Mouse (Mus musculus) megakaryocyte, embryonic 14.5 days (primary cell): ENCODE data around the gene Fgf14. TPM values are rescaled to one million over a fixed set of nuclear protein-coding genes. Genes with fewer than 3 reads are reported as not detected.

Experiments
- H3K27me3 ChIP-seq: replicated peaks from 2 replicates; pipeline ENCODE3; 2012; ENCODE audit warnings: inconsistent platforms
- H3K36me3 ChIP-seq: replicated peaks from 2 replicates; pipeline ENCODE3; 2012; ENCODE audit warnings: low read length, inconsistent platforms, mixed read lengths
- H3K4me1 ChIP-seq: 2 replicates; pipeline ENCODE4 v1.6.1; 2012; ENCODE audit warnings: inconsistent platforms
- H3K4me3 ChIP-seq: replicated peaks from 2 replicates; pipeline ENCODE3; 2012; ENCODE audit warnings: moderate library complexity, mild to moderate bottlenecking, inconsistent platforms
- H3K9me3 ChIP-seq: 2 replicates; pipeline ENCODE4 v1.6.1; 2012; ENCODE audit warnings: inconsistent platforms
- FLI1 ChIP-seq: IDR thresholded peaks from 2 replicates; pipeline ENCODE4 v1.6.1; 2012; ENCODE audit warnings: low read length, inconsistent platforms, mixed read lengths
- GATA1 ChIP-seq: IDR thresholded peaks from 3 replicates; pipeline ENCODE4 v1.6.1; 2012; ENCODE audit warnings: mixed read lengths, low read length, inconsistent platforms, borderline replicate concordance
- polyA plus RNA-seq: library from polyadenylated mRNA; stranded (reverse); fragments of >175 nt; gene quantifications from 2 replicates; pipeline ENCODE4 v1.2.3, GENCODE M21; 2012; ENCODE audit warnings: low replicate concordance; ENCODE audit not compliant: insufficient read depth

Fgf14 gene
- polyA plus RNA-seq, 1 experiment, result not detected

DNA sequence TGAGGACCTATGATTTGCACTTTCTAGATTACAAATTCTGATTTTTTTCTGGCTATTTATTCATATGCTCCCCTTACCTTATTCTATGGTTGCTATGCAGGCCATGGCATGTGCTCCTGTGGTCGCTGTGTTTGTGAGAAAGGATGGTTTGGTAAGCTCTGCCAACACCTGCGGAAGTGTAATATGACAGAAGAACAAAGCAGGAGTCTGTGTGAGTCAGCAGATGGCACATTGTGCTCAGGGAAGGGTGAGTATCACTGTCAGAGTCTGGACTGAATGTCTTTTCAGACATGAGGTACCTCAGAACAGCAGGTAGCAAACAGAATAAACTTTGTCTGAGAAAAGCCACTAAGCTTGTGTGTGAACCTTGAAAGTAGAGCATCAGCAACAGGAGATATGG lies 710.4 kb downstream of the Fgf14 start:
- no peaks in the 10 kb centered on the region for H3K36me3 ChIP-seq
- no peaks in the 10 kb centered on the region for H3K27me3 ChIP-seq
- no peak overlapping the region for H3K4me3 ChIP-seq
- no peaks in the 10 kb centered on the region for H3K4me1 ChIP-seq
- TF ChIP-seq FLI1 (no peak), GATA1 (no peak)
- H3K9me3 ChIP-seq, result no peaks in the 10 kb centered on the region
